Mouse (Mus musculus): ENCODE results near the gene Efcab6. TPM values are rescaled to one million over a fixed set of nuclear protein-coding genes. Genes with fewer than 3 reads are reported as not detected.

Gene Efcab6
- polyA plus RNA-seq, 2 experiments, result not detected

DNA sequence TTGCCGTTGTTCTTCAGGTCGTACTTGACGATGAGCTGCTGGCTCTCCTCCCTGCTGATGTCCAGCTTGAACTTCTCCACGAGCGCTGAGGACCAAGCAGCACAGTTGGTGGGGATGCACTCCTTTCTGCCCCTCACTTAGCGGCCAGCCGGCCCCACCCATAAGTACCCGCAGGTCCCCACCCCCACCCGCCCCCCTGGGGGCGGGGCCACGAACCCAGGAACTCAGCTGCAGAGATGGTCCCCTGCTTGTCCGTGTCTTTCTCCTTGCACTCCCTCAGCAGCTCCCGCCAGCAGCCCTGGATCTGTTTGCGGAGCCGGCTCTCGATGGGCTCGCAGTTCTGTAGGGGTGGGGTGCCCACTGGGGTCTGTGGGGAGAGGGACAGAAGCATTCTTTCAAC lies 194.2 kb downstream of the Efcab6 start:
- no peak overlapping the region for H3K27ac ChIP-seq
- no peaks in the 10 kb centered on the region for H3K4me1 ChIP-seq (replicated peaks; ENCODE audit: control insufficient read depth in 2 of 2, insufficient read depth in 2 of 2, low read length in 1 of 2)
- H3K36me3 ChIP-seq (replicated peaks; ENCODE audit: control insufficient read depth, insufficient read depth, low read depth), result no peaks in the 10 kb centered on the region
- no peaks in the 10 kb centered on the region for H3K9me3 ChIP-seq (ENCODE audit: control insufficient read depth, low read length)
- H3K27me3 ChIP-seq (ENCODE audit: control insufficient read depth, insufficient read depth, low read length), result no peaks in the 10 kb centered on the region
- DNase-seq (ENCODE audit: low read depth in 3 of 3, low spot score in 3 of 3) (no peak), ATAC-seq (ENCODE audit: insufficient read depth) (no peak)
- no peak overlapping the region for H3K9ac ChIP-seq (replicated peaks)
- H3K4me3 ChIP-seq (ENCODE audit: insufficient read depth in 1 of 2, low read depth in 2 of 2, low read length in 2 of 2), result no peak overlapping the region
- 10% methylated on average over 17 of the region's 17 CpGs for WGBS (ENCODE audit: insufficient replicate concordance)
- H3K4me2 ChIP-seq (ENCODE audit: low read depth), result no peak overlapping the region
- TF ChIP-seq CTCF (IDR thresholded peaks at IDR 0.05; ENCODE audit: low read depth), result no peak
- TF ChIP-seq EP300 (IDR thresholded peaks at IDR 0.05; ENCODE audit: low read depth), result no peak

DNA sequence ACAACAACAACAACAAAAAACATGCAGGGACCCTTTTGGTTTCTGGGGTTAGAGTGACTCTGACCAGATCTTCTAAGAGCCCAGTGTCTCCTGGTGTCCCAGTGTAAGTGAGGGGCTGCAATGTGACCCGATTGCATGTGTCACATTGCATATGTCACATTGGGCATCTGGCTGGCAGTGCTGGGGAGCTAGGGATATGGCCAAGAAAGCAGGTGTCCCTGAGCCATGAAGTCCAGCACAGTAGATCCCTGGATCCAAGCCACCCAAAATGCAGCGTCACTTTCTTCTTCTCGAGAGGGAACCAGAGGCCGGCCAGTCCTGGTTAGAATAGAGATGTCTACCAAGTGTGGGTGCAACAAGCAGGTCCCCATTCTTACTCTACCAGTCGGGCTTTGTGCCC lies 199.6 kb downstream of the Efcab6 start:
- Histone ChIP-seq H3K36me3 (replicated peaks; ENCODE audit: control insufficient read depth, insufficient read depth, low read depth) (no peaks in the 10 kb centered on the region), H3K4me3 (ENCODE audit: insufficient read depth in 1 of 2, low read depth in 2 of 2, low read length in 2 of 2) (no peak overlapping the region), H3K4me1 (replicated peaks; ENCODE audit: control insufficient read depth in 2 of 2, insufficient read depth in 2 of 2, low read length in 1 of 2) (no peaks in the 10 kb centered on the region), H3K4me2 (ENCODE audit: low read depth) (no peak overlapping the region), H3K27ac (no peak overlapping the region), H3K9me3 (ENCODE audit: control insufficient read depth, low read length) (no peaks in the 10 kb centered on the region), H3K27me3 (ENCODE audit: control insufficient read depth, insufficient read depth, low read length) (no peaks in the 10 kb centered on the region), H3K9ac (replicated peaks) (no peak overlapping the region)
- ATAC-seq (ENCODE audit: insufficient read depth) (no peak), DNase-seq (ENCODE audit: low read depth in 3 of 3, low spot score in 3 of 3) (no peak)
- 61% methylated on average over 5 of the region's 5 CpGs for WGBS (ENCODE audit: insufficient replicate concordance)
- no peak for TF ChIP-seq EP300 (IDR thresholded peaks at IDR 0.05; ENCODE audit: low read depth)
- TF ChIP-seq CTCF (IDR thresholded peaks at IDR 0.05; ENCODE audit: low read depth), result no peak

DNA sequence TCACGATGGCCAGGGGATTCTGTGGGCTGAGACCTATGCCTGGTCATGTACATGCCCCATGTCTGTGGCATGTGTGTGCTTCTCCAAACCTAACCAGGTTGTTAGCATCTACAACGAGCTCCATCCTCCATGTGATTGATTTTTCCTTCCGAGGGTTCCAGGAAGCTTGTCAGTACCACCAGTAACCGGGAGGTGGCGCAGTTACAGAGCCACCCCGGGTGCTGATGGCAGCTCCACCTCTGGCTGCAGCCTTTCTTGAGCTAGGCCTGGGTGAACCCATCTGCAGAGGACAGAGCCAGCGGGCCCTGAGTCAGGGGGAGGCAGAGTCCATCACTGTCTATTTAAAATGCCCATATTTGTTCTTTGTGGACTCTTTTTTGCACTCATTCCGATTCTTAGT lies 208.1 kb downstream of the Efcab6 start:
- H3K9me3 ChIP-seq (ENCODE audit: control insufficient read depth, low read length), result no peaks in the 10 kb centered on the region
- ATAC-seq (ENCODE audit: insufficient read depth) (no peak), DNase-seq (ENCODE audit: low read depth in 3 of 3, low spot score in 3 of 3) (no peak)
- no peak for TF ChIP-seq EP300 (IDR thresholded peaks at IDR 0.05; ENCODE audit: low read depth)
- TF ChIP-seq CTCF (IDR thresholded peaks at IDR 0.05; ENCODE audit: low read depth), result peak; percentile 83
- 16% methylated on average over 8 of the region's 8 CpGs for WGBS (ENCODE audit: insufficient replicate concordance)
- no peaks in the 10 kb centered on the region for H3K27me3 ChIP-seq (ENCODE audit: control insufficient read depth, insufficient read depth, low read length)
- H3K4me3 ChIP-seq (ENCODE audit: insufficient read depth in 1 of 2, low read depth in 2 of 2, low read length in 2 of 2), result no peak overlapping the region
- H3K9ac ChIP-seq (replicated peaks), result no peak overlapping the region
- H3K4me1 ChIP-seq (replicated peaks; ENCODE audit: control insufficient read depth in 2 of 2, insufficient read depth in 2 of 2, low read length in 1 of 2), result no peaks in the 10 kb centered on the region
- H3K27ac ChIP-seq, result no peak overlapping the region
- H3K36me3 ChIP-seq (replicated peaks; ENCODE audit: control insufficient read depth, insufficient read depth, low read depth), result no peaks in the 10 kb centered on the region
- H3K4me2 ChIP-seq (ENCODE audit: low read depth), result no peak overlapping the region

DNA sequence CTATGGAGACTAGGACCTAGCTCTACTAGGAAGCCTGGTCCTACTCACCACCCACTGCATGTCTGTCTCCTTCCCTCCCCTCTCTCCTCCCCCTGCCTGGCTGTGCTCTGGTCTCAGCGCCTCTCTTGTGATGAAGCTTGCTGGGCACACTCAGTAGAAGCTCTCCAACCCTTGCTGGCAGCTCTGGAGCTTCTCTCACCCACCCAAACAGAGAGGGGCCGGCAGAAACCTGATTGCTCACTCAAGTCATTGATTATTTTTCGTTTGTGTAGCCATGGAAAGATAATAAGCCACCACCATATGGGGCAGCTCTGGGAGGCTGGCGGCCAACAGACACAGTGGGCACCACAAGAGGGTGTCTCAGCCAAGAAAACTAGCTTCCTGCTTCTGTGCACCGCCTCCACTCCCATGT lies 211.8 kb downstream of the Efcab6 start:
- no peak for TF ChIP-seq CTCF (IDR thresholded peaks at IDR 0.05; ENCODE audit: low read depth)
- TF ChIP-seq EP300 (IDR thresholded peaks at IDR 0.05; ENCODE audit: low read depth), result no peak
- 36% methylated on average over 5 of the region's 5 CpGs for WGBS (ENCODE audit: insufficient replicate concordance)

GRCm38 (mm10) chr15:83848193-83848592 lies 217.0 kb downstream of the Efcab6 start:
- 64% methylated on average over 9 of the region's 9 CpGs for WGBS (ENCODE audit: insufficient replicate concordance)
- Histone ChIP-seq H3K4me1 (replicated peaks; ENCODE audit: control insufficient read depth in 2 of 2, insufficient read depth in 2 of 2, low read length in 1 of 2) (no peaks in the 10 kb centered on the region), H3K9me3 (ENCODE audit: control insufficient read depth, low read length) (no peaks in the 10 kb centered on the region), H3K9ac (replicated peaks) (no peak overlapping the region), H3K36me3 (replicated peaks; ENCODE audit: control insufficient read depth, insufficient read depth, low read depth) (no peaks in the 10 kb centered on the region), H3K4me3 (ENCODE audit: insufficient read depth in 1 of 2, low read depth in 2 of 2, low read length in 2 of 2) (no peak overlapping the region), H3K27me3 (ENCODE audit: control insufficient read depth, insufficient read depth, low read length) (no peaks in the 10 kb centered on the region), H3K4me2 (ENCODE audit: low read depth) (no peak overlapping the region), H3K27ac (no peak overlapping the region)
- ATAC-seq (ENCODE audit: insufficient read depth) (no peak), DNase-seq (ENCODE audit: low read depth in 3 of 3, low spot score in 3 of 3) (no peak)
- TF ChIP-seq EP300 (IDR thresholded peaks at IDR 0.05; ENCODE audit: low read depth) (no peak), CTCF (IDR thresholded peaks at IDR 0.05; ENCODE audit: low read depth) (no peak)

More for the DNA sequence above, 211.8 kb downstream of the Efcab6 start:
- Histone ChIP-seq H3K4me1 (replicated peaks; ENCODE audit: control insufficient read depth in 2 of 2, insufficient read depth in 2 of 2, low read length in 1 of 2) (no peaks in the 10 kb centered on the region), H3K27ac (no peak overlapping the region), H3K4me2 (ENCODE audit: low read depth) (no peak overlapping the region), H3K4me3 (ENCODE audit: insufficient read depth in 1 of 2, low read depth in 2 of 2, low read length in 2 of 2) (no peak overlapping the region), H3K36me3 (replicated peaks; ENCODE audit: control insufficient read depth, insufficient read depth, low read depth) (no peaks in the 10 kb centered on the region), H3K27me3 (ENCODE audit: control insufficient read depth, insufficient read depth, low read length) (no peaks in the 10 kb centered on the region), H3K9me3 (ENCODE audit: control insufficient read depth, low read length) (no peaks in the 10 kb centered on the region), H3K9ac (replicated peaks) (no peak overlapping the region)
- DNase-seq (ENCODE audit: low read depth in 3 of 3, low spot score in 3 of 3) (no peak), ATAC-seq (ENCODE audit: insufficient read depth) (no peak)
